Mouse (Mus musculus) limb, embryonic 14.5 days (tissue): ENCODE measurements around the gene Gm10842. TPM values are rescaled to one million over a fixed set of nuclear protein-coding genes. Genes with fewer than 3 reads are reported as not detected.
"Not testable (repeated sequence)": the region's sequence is repeated elsewhere in the genome, so short reads cannot be mapped to it uniquely, and the experiment has no call there.

Experiments used
- ATAC-seq: fragments of 200-750 bp; cut with Nextera tagmentation; 2 replicates; pipeline ENCODE4 v1.8.0; 2017; ENCODE audit warnings: low read depth, moderate number of reproducible peaks, moderate TSS enrichment; ENCODE audit not compliant: low FRiP score
- DNase-seq: peaks from one replicate; pipeline ENCODE4 v3.0.0-alpha.2; 2015; ENCODE audit warnings: low spot score
- H3K27ac ChIP-seq: fragments of 300-500 bp; sonication (generic); replicated peaks from 2 replicates; pipeline ENCODE4 v1.5.1; 2014; ENCODE audit warnings: low read depth, mild to moderate bottlenecking, low read length, moderate library complexity, mixed read lengths
- H3K27me3 ChIP-seq: fragments of 300-500 bp; sonication (generic); 2 replicates; pipeline ENCODE4 v1.6.1; 2014; ENCODE audit warnings: low read length, mixed read lengths; ENCODE audit not compliant: control insufficient read depth, insufficient read depth
- H3K36me3 ChIP-seq: fragments of 300-500 bp; sonication (generic); 2 replicates; pipeline ENCODE4 v1.6.1; 2014; ENCODE audit warnings: mild to moderate bottlenecking, low read length, moderate library complexity, mixed read lengths; ENCODE audit not compliant: control insufficient read depth, insufficient read depth
- H3K4me1 ChIP-seq: fragments of 300-500 bp; sonication (generic); 2 replicates; pipeline ENCODE4 v1.6.1; 2014; ENCODE audit warnings: antibody characterized with exemption, low read length, mixed read lengths; ENCODE audit not compliant: control insufficient read depth, insufficient read depth
- H3K4me2 ChIP-seq: fragments of 300-500 bp; sonication (generic); replicated peaks from 2 replicates; pipeline ENCODE4 v1.6.1; 2014; ENCODE audit warnings: low read depth, mild to moderate bottlenecking, low read length, moderate library complexity; ENCODE audit not compliant: severe bottlenecking
- H3K4me3 ChIP-seq: fragments of 300-500 bp; sonication (generic); replicated peaks from 2 replicates; pipeline ENCODE4 v1.5.1; 2014; ENCODE audit warnings: low read length
- H3K9ac ChIP-seq: fragments of 300-500 bp; sonication (generic); 2 replicates; pipeline ENCODE4 v1.6.1; 2014; ENCODE audit warnings: mild to moderate bottlenecking, low read depth, low read length, moderate library complexity; ENCODE audit not compliant: severe bottlenecking
- H3K9me3 ChIP-seq: fragments of 300-500 bp; sonication (generic); 2 replicates; pipeline ENCODE4 v1.6.1; 2016; ENCODE audit warnings: low read length; ENCODE audit not compliant: control insufficient read depth
- POLR2A ChIP-seq: fragments of 200-500 bp; IDR thresholded peaks from 2 replicates; pipeline ENCODE4 v1.8.0; 2012; ENCODE audit warnings: inconsistent platforms, mild to moderate bottlenecking, moderate library complexity, borderline replicate concordance; ENCODE audit not compliant: insufficient read depth, insufficient read length; ENCODE audit errors: extremely low read depth
- WGBS: fragments of 180-500 bp; shearing (Covaris S2); extraction: QIAGEN DNeasy Blood & Tissue Kit; methylation state at CpG from one replicate; pipeline ENCODE4 v1.1.7; 2014; 5-methylcytosine and 5-hydroxymethylcytosine counted together
- polyA plus RNA-seq, 2 experiments: library from polyadenylated mRNA; depleted of rRNA in 1 of 2; stranded (reverse) in 1 of 2; unstranded in 1 of 2; fragments of >200 nt; fragmentation: Nextera tagmentation in 1 of 2; extraction: Ambion mirVana in 1 of 2; gene quantifications; 2 replicates each; pipeline versions ENCODE4 v1.2.1 to v1.2.3; 2012 to 2014

Gene Gm10842
- polyA plus RNA-seq, 2 experiments = not detected

DNA sequence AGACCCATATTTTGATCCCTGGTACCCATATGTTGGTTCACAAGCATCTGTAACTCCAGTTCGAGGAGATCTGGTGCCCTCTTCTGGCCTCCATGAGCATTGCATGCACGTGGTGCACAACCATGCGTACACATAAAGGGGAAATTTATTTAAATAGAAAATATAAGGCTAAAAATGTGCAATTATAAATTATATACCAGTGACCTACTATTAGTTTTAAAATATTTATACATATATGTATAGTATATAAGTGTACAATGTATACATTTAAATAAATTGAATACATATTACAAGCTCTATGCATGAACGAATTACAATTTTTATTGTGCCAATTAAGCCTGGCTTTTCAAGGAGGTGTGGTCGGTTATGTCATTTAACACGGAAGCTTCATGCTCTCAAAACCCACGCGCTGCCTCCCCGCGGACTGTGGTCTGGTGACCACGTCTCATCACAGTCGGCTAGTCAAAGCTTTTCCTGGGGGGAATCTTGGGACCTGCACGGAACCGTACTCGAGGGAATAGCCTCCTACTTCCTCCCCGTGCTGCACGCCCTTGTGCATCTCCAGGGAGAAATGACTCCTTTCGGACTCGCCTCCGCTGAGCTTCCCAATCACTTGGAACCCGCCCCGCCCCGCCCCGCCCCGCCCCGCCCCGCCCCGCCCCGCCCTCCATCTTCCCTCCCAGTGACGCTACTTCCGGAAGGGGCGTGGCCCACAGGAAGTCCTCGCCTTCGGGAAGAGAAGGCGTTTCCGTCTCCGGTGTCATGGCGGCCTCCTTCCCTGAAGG lies 20.8 kb upstream of the Gm10842 start, which contains the start of gene Mettl2:
Gene Mettl2, plus strand, starts transcription at position 691 of the 785 bp plus-strand sequence.
- no peaks in the 10 kb centered on the region for H3K9me3 ChIP-seq
- ATAC-seq = peak; percentile 91
- peaks cover 14% of the 10 kb centered on the region for H3K36me3 ChIP-seq
- no peaks in the 10 kb centered on the region for H3K27me3 ChIP-seq
- H3K9ac ChIP-seq = peak within 1 kb of the TSS; percentile 74
- 1% methylated on average over 29 of the region's 38 CpGs for WGBS
- peak within 1 kb of the TSS; percentile 90 for H3K4me2 ChIP-seq
- TF ChIP-seq POLR2A = 0 out of 2 replicates have a peak, but pooled peaks have one; percentile 26
- peaks cover 7% of the 10 kb centered on the region for H3K4me1 ChIP-seq
- H3K27ac ChIP-seq = no peak within 1 kb of the TSS
- DNase-seq = peak; percentile 85
- peak within 1 kb of the TSS; percentile 97 for H3K4me3 ChIP-seq

DNA sequence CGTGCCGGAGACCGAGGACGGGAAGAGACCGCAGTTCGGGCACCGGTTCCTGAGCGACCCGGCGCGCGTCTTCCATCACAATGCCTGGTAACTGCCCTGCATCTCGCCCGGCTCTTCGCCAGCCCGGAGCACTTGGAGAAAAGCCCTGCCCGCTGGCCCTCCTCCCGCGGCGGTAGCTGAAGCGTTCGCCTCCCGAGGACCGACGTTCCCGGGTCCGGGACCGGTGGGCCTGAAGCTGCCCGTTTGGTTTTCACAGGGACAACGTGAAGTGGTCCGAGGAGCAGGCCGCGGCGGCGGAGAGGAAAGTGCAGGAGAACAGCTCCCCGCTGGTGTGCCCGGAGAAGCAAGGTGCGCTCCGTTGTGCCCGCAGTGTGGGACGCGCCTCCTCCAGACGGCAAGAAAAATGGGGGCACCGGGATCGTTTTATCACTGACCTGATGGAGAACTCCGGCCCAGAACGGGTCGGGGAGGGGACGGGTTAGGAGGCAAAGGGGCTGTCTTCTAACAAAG lies 20.1 kb upstream of the Gm10842 start:
- Histone ChIP-seq H3K4me3 (peak overlapping the region; percentile 97), H3K4me1 (peaks cover 7% of the 10 kb centered on the region), H3K27me3 (no peaks in the 10 kb centered on the region), H3K36me3 (peaks cover 20% of the 10 kb centered on the region), H3K4me2 (peak overlapping the region; percentile 90), H3K9ac (peak overlapping the region; percentile 74), H3K27ac (no peak overlapping the region), H3K9me3 (no peaks in the 10 kb centered on the region)
- DNase-seq = no peak
- ATAC-seq = 0 out of 2 replicates have a peak, but pooled peaks have one; percentile 14
- TF ChIP-seq POLR2A = no peak
- WGBS = under 1% methylated on average over 47 of the region's 49 CpGs

DNA sequence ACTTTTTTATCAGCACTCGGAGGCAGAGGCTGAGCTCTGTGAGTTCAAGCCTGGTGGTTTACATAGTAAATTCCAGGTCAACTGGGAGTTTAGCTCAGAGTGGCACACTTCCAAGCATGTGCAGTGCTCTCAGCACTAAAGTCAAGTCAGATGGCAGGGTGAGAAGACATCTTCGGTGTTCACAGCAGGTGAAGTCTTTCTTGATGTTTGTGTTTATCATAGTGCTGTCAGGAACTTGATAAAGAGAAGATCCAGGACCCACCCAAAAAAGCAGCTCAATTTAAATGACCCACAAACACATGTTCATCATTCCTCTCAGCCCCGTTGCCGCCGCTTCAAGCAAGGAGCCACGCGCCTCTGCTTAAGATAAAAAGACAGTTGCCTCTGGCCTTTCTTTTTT lies 11.0 kb upstream of the Gm10842 start:
- peaks cover 89% of the 10 kb centered on the region for H3K36me3 ChIP-seq

DNA sequence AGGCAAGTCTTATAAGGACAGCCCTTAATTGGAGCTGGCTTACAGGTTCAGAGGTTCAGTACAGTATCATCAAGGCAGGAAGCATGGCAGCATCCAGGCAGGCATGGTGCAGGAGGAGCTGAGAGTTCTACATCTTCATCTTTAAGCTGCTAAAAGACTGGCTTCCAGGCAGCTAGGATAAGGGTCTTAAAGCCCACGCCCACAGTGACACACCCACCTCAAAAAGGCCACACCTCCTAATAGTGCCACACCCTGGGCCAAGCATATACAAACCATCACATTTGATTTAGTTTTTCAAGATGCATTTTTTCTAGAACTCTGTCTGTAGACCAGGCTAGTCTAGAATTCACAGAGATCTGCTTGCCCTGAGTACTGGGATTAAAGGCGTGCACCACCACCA lies 9.4 kb upstream of the Gm10842 start:
- DNase-seq, H3K9me3 ChIP-seq, H3K4me2 ChIP-seq, ATAC-seq, H3K27me3 ChIP-seq, H3K4me1 ChIP-seq, H3K4me3 ChIP-seq, H3K9ac ChIP-seq, H3K27ac ChIP-seq: not testable (repeated sequence)
- H3K36me3 ChIP-seq = peaks cover 84% of the 10 kb centered on the region
- 91% methylated on average over 2 of the region's 2 CpGs for WGBS

More for the DNA sequence above, 11.0 kb upstream of the Gm10842 start:
- H3K27me3 ChIP-seq = no peaks in the 10 kb centered on the region
- WGBS = 92% methylated on average over 7 of the region's 7 CpGs
- no peaks in the 10 kb centered on the region for H3K4me1 ChIP-seq
- no peaks in the 10 kb centered on the region for H3K9me3 ChIP-seq
- ATAC-seq = no peak
- no peak overlapping the region for H3K27ac ChIP-seq
- H3K4me2 ChIP-seq = no peak overlapping the region
- no peak for TF ChIP-seq POLR2A
- H3K9ac ChIP-seq = no peak overlapping the region
- DNase-seq = no peak
- H3K4me3 ChIP-seq = no peak overlapping the region

DNA sequence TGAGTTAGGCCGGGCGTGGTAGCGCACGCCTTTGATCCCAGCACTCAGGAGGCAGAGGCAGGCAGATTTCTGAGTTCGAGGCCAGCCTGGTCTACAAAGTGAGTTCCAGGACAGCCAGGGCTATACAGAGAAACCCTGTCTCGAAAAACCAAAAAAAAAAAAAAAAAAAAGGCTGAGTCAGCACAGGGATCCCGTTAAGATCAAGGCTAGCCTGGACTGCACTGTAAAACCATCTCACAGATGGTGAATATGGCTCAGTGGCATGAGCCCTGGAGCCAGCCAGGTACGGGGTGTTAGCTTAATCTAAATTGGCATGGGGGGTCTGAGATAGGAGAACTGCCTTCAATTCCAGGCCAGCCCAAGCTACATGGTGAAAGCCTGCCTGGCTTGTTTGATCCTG lies 6.2 kb upstream of the Gm10842 start:
- H3K4me3 ChIP-seq, H3K4me2 ChIP-seq, H3K27ac ChIP-seq, H3K4me1 ChIP-seq, H3K9me3 ChIP-seq, DNase-seq, H3K9ac ChIP-seq, H3K27me3 ChIP-seq, ATAC-seq: not testable (repeated sequence)
- 96% methylated on average over 7 of the region's 8 CpGs for WGBS
- peaks cover 51% of the 10 kb centered on the region for H3K36me3 ChIP-seq
